Mouse (Mus musculus) natural killer cell, adult 2 months (primary cell): ENCODE data around the gene Spg7.
A peak's percentile ranks its signal among the peaks of the same experiment; 100 is the strongest.
"Not testable (repeated sequence)": the region's sequence is repeated elsewhere in the genome, so short reads cannot be mapped to it uniquely, and the experiment has no call there.

ENCODE experiments used
- DNase-seq, 2 experiments: peaks; one replicate each; pipeline ENCODE4 v3.0.0; 2022; ENCODE audit warnings: low spot score in 2 of 2

Gene Spg7

GRCm38 (mm10) chr8:123041008-123041773 is 21.6 kb upstream of the Spg7 start:
- DNase-seq: peak; percentile 60 to 81

DNA sequence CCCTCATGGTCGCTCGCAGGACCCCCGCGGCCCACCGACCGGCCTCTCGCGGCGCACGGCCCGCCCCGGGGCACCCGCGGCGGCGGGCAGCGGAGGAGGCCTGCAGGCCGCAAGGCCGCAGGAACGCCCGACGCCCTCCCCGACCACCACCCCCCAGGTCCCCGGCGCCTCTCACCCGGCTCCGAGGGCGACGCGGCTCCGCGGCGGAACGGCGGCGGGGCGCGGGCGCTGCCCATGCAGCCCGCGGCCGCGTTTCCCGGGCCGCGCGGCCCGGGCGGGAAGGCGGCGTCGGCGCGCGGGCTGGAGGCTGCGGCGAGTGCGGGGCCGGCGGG is 21.0 kb upstream of the Spg7 start:
- no peak for DNase-seq

- DNase-seq: peak; percentile 99 to 100
These were observed 20.4 kb upstream of the Spg7 start, which contains the start of gene Ankrd11 for GRCm38 (mm10) chr8:123042158-123042973. Gene Ankrd11 (minus strand): TSS chr8:123042277.

DNA sequence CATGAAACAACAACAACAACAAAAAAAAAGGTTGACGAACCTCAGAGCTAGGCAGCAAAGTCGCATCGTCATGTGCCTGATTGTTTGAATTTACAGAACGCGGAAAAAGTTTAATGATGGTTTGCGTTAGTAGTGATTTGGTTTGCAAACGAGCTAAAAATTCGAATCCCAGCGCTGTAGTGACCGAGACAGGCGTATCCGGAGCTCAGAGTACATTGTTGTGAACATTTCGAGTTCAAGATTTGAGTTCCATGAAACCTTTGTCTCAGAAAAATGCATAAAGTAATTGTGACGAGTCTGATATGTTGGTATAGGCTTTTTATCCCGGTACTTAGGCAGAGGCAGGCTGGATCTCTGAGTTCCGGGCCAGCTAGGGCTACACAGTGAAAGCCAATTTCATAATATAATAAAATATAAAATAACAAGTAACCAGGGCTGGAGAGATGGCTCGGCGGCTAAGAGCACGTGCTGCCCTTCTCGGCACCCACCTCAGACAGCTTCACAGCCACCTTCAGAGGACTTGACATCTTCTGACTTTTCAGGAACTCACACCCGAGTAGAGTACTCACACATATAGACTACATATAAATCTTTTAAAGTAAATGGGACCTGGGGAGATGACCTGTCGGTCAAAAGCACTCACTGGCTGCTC is 19.6 kb upstream of the Spg7 start:
- peak in 1 of 2 experiments; percentile 32 for DNase-seq

GRCm38 (mm10) chr8:123043941-123044340 is 18.8 kb upstream of the Spg7 start:
- DNase-seq: no peak

DNA sequence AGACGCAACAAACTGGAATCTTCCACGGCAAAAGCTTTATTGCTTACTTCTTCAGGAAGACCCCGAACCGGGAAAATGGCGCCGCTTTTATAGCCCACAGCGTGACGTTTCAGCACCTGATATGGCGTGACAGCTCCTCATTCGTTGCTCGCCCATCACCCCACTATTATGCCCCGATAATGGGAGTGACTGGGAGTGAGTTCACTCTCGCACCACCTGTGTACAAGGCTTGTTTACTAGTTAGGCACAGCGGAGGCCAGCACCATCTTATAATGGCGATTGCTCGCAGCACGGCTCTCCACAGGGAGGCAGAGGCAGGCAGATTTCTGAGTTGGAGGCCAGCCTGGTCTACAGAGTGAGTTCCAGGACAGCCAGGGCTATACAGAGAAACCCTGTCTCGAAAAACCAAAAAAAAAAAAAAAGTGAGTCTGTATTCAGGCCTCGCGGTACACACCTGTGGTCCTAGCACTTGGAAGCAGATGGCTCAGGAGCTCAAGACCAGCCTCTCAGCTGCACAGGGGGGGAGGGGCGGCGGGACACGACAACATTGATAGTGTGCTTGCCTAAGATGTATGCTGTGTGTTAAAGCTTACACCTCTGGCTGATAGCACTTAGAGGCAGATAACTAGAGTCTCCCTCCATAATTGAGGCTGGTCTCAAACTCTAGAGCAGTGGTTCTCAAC is 17.9 kb upstream of the Spg7 start:
- not testable (repeated sequence) for DNase-seq

GRCm38 (mm10) chr8:123046706-123047105 is 16.0 kb upstream of the Spg7 start:
- no peak for DNase-seq

GRCm38 (mm10) chr8:123047827-123048226 is 14.9 kb upstream of the Spg7 start:
- no peak for DNase-seq

DNA sequence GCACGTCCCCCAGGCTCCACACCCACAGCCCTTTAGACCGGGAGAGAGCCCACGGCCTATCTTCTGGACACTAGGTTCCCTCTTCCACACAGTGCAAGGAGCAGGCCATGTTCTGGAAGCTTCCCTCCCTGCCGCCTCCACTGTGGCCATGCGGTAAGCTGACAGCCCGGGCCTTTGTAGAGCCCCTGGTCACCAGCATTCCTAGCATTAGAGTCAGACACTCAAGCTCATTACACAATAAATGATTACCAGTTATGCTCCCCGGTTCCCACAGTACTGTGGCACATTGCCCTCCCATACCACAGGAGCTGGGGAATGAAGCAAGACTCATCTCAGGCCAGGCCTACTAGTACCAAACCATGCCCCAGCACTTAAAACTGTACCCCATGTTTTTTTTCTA is 14.3 kb upstream of the Spg7 start:
- DNase-seq: no peak

DNA sequence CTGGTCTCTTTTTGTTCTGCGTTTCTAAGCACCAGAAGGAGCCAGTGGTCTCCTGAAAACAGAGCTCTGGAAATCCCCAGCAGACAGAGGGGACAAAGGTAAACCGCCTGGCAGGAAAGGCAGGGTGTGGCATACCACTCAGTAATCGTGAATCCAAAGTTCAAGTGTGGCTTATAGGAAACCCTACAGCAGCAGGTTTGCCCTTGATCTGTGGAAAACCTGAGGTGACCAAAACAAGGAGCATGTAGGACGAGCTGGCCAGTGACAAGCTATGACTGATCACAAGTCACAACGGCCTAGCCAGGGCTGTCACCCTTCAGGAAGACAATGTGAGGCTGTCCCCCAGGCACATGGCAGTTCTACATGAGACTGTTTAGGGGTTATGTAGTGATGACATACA is 11.3 kb upstream of the Spg7 start:
- DNase-seq: peak in 1 of 2 experiments; percentile 24

- no peak for DNase-seq
These were observed 1.3 kb downstream of the Spg7 start for GRCm38 (mm10) chr8:123064072-123064471.

- no peak for DNase-seq
These were observed 2.1 kb downstream of the Spg7 start for GRCm38 (mm10) chr8:123064809-123065213.

DNA sequence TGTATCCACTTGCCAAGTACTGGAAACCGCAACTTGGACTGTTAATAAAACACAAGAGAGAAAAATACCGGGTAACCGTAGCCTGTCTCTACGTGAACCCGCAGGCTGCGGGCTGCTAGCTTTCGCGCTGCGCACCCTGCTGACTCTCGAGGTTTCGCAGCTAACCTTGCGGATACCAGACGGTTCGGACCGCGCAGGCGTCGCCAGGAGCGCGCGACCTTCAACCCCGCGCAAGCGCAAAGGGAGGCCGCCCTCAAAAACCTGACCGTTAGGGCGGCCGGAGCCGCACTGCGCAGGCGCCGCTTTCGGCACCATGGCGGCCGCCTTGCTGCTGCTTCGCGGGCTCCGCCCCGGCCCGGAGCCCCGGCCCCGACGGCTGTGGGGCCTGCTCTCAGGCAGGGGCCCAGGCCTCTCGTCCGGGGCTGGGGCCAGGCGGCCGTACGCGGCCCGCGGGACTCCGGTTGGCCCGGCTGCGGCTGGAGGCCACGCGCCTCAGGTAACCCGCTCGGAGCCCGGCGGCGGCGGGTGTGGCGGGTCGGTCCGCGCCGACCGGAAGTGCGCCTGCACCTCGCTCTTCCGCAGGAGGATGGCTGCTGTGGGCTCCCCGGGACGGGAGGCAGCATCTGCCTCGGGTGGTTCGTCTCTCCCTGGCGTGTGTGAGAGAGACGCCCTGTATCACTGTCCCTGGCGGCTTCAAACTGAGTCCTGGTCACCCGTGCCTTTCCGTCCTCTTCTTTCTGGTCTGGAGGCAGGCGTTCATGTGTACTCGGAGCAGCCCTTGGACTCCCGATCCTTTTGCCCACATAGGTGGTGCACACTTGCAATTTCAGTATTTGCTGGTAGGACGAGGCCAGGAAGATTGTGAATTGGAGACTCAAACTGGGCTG is 2.7 kb downstream of the Spg7 start:
- DNase-seq: peak; percentile 94 to 95

- DNase-seq: peak in 1 of 2 experiments; percentile 16
These were observed 3.5 kb downstream of the Spg7 start for GRCm38 (mm10) chr8:123066101-123066683.

DNA sequence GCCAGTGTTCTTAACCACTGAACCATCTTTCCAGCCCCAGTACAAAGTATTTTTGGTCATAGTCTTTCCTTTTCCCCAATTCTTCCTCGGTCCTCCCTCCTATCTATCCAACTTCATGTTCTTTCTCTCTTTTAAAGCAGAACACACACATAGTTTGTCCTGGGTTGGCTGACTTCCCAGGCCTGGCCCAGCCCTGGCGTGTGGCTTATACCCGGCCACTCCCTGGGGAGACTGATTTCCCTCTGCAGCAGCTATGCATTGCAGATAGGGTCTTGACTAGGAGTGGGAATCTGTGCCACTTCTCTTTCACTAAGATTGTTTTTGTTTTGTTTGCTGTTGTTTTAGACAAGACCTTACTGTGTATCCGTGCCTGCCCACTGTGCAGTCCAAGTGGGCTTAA is 8.4 kb downstream of the Spg7 start:
- DNase-seq: no peak

- DNase-seq: no peak
These were observed 14.5 kb downstream of the Spg7 start for GRCm38 (mm10) chr8:123077213-123077612.

DNA sequence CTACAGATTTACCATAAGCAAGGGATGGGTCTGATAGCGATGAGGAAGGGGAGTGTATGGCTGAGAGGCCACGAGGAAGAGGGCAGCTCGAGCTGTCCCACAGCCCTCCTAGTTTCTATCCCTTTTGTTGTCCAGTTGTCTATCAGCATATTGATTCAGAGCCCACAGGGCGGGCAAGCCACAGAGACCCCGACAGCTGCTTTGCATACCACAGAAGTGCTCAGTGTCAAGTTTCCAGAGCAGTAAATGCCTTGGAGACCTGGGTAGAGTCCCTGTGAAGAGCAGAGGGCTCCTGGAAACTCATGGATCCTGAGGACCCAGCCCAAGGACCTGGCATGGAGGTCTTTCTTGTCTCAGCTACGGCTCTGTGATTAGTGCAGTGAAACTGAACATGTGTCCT is 20.3 kb downstream of the Spg7 start:
- DNase-seq: no peak

DNA sequence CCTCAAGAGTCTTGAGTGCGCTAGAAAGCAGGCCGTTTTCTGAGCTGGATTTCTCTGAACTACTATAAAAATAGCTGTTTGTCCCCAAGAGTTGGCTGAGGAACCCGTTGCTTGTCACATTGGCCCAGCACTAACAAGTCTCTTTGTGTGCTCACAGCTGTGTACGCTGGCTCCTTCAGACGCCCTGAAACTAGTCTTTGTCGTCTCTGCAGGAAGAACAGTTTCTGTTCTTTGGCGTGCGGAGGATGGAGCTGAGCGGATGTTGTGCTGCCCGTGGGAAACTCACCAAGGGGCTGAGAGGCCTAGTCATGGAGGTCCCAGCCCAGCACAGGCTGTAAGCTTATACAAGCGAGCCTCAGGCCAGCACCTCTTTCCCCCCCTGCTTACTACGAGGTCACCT is 20.9 kb downstream of the Spg7 start:
- DNase-seq: no peak

DNA sequence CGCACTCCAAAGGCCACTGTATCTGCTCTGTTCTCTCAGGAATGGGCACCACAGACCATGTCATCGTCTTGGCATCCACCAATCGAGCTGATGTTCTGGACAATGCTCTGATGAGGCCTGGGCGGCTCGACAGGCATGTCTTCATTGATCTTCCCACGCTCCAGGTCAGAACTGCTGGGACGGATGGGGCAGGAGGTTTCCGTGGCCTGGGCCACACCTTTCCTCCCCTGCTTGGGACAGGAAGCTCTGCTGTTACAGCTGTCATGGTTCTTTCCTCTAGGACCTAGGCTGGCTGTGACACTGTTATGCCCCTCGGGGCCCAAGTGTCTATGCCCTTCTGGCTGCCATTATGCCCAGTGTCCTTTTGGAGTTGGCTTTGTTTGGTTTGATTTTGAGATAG is 24.5 kb downstream of the Spg7 start:
- no peak for DNase-seq

DNA sequence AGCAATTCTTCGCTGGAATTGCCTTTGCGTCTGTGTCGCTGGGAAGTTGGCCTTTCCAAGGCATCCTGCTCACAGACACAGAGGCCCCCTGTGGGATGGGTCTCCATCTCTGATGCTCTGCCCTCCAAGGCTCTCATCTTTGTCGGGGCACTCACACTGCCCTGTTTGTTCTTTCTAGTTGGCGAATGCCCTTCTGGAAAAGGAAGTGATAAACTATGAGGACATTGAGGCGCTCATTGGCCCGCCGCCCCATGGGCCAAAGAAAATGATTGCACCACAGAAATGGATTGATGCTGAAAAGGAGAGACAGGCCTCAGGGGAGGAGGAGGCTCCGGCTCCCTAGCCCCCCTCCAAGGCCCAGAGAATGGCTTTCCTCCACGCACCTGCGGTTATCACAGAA is 34.5 kb downstream of the Spg7 start:
- DNase-seq: no peak
